Mouse (Mus musculus) testis, adult 10 weeks (tissue): ENCODE measurements around the gene Ccdc158. TPM values are rescaled to one million over a fixed set of nuclear protein-coding genes. Genes with fewer than 3 reads are reported as not detected.

Experiments
- polyA plus RNA-seq: library from polyadenylated mRNA; stranded (reverse); fragments of 350-450 nt; fragmentation: Illumina TruSeq; extraction: RNeasy Lipid Tissue Mini Kit (QIAGEN cat#74804); gene quantifications from one replicate; pipeline ENCODE4 v1.2.3, GENCODE M21; 2014; ENCODE audit warnings: low read depth, low replicate concordance

Ccdc158 gene
- 163 TPM for polyA plus RNA-seq

DNA sequence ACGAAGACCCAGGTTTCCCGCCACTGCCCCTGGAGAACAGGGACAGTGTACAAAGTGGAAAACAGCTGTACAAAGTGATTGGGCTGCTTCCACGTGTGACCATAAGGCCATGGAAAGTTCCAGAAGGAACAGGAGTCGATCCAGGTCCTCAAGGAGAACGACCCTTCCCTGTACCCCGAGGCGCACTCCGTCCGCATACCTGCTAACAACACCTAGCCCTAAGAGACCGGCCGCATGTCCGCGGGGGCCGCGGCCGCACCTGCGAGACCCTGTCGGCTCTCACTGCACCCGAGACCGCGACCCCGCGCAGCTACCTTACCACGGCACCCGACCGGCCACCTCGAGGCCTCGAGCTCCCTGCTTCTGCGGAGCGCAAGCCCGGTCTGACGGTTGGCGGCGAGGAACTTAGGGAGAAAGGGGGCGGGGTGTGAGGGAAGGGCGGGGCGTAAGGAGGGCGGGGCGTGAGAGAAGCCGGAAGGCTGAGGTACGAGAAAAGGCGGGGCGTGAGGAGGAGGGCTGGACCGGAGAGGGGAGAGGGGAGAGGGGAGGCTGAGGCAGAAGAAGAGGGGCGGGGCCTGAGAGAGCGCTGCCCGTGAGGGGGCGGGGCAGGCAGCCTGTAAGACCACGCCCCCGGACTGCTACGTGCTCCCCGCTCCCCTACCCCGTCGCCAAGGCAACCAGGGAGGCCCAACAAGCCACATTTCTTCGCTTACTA, at the start of gene Ccdc158:
Ccdc158 (minus strand) TSS at position 413 of the 715 bp plus-strand sequence.

DNA sequence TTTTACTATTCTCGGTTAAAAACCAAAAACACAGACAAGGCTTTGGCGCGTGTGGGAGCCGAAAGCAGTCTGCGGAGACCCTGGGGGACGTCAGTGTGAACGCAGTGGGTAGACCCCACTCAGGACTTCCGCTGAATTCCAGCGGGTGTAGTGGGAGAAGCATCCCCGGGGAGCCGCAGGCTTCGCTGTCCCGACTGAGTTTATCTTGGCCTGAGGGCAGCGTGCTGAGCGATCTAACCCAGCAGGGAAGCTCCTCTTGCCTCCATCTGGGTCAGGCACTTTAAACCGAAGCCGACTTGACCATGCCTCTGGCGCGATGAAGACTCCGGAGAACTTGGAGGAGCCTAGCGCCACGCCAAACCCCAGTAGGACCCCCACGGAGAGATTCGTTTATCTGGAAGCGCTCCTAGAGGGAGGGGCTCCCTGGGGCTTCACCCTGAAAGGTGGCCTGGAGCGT, 8.3 kb upstream of the Ccdc158 start, which contains the start of gene Shroom3:
Shroom3 (plus strand) TSS at position 85 of the 457 bp plus-strand sequence.

DNA sequence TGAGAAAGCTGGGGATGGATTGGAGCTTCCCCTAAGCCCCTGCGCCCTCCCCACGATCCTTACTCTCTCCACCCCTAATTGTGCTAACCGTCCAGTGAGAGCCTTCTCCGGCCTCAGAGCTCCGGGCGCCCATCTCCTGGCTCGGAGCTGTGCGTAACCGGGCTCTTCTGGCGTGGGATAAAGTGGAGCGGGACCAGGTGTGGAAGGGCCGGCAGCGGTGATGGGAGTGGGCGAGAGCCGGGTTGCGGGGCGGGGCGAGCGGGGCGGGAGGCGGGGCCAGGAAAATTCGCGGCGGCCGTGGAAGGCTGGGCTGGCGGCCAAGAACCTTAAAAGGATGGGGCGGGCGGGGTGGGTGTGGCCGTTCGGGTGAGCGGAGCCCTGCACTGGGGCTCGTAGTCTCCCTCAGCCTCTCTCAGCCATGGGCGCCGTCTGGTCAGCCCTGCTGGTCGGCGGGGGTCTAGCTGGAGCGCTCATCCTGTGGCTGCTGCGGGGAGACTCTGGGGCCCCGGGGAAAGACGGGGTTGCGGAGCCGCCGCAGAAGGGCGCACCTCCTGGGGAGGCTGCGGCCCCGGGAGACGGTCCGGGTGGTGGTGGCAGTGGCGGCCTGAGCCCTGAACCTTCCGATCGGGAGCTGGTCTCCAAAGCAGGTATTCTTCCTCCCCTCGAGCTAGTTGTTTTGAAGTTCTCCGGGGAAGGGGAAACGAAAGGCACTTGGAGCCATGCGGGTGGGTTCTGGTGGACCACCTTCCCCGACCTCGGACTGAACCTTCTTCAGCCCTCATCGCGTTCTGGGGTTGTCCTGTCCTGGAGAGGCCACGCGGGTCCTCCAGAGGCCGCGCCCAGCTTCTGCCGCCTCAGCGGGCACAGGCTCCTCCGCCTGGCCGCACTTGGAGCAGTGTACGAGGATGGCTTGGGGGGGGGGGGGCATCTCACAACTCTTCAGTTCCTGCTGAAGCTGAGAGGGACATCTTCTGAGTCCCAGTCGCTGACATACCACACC, 72.1 kb downstream of the Ccdc158 start, which contains the start of gene Stbd1:
Stbd1 (plus strand) TSS at position 351 of the 1,000 bp plus-strand sequence.

Other genes with a start within 250 kb of the Ccdc158 start
- gene Nup54, start 240.1 kb downstream of the Ccdc158 start, polyA plus RNA-seq = 46.3 TPM
- 14.5 TPM for gene Scarb2, start 168.4 kb downstream of the Ccdc158 start, polyA plus RNA-seq
- not detected for gene Fam47e, start 120.2 kb downstream of the Ccdc158 start, polyA plus RNA-seq
- gene Stbd1, start 72.2 kb downstream of the Ccdc158 start, polyA plus RNA-seq = 3.0 TPM
- gene Shroom3, start 8.2 kb upstream of the Ccdc158 start, polyA plus RNA-seq = 7.4 TPM